Mouse (Mus musculus) colon, adult 2 months (tissue): ENCODE data around the gene Kif21a. TPM values are rescaled to one million over a fixed set of nuclear protein-coding genes. Genes with fewer than 3 reads are reported as not detected.

Experiments
- polyA plus RNA-seq: library from polyadenylated mRNA; depleted of rRNA; stranded (reverse); fragments of >200 nt; gene quantifications from 2 replicates; pipeline ENCODE4 v1.2.3, GENCODE M21; 2012; rRNA removed

The Kif21a gene
- polyA plus RNA-seq: 7.3 and 7.7 TPM in 2 replicates

DNA sequence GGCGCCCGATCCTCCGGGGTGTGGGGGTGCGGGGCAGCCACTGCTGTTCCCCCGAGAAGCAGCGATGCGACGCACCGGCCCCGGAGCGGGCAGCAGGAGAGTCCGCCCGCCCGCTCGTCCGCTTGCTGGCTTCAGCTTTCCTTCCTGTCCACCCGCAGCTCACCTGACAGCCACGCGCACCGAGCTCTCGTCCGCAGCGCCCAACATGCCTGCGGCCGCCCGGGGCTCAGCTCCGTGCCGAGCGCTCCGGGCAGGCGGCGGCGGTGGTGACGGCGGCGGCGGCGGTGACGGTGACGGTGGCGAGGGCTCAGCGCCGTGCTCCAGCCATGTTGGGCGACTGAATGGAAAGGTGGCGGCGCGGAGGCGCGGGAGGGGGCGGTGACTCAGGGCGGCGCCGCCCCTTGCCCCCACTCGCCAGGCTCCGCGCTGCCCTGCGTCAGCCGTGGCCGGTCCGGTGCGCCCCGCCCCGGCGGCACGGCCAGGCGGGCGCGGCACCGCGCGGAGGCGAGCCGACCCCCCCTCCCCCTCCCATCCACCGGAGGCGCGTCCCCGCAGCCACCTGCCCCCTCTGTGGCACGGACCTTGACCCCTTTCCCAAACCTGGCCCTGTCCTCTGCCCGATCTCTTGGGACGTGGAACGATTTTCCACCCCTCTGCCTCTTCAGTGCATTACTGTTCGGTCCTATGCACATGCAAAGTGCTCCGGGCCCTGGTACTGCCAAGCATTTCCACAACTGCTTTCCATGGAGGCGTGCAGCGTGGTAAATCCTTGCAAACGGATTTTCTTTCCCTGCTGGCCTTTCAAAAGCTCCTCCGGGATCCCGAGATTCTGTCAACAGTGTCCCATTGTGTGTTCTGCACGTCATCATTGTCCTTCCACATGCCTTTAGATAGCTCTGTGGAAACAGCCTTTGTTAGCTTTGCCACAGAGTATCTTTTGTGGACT lies at the start of gene Kif21a:
Kif21a (minus strand) TSS at position 453 of the 946 bp plus-strand sequence.

Other genes with a start within 250 kb of the Kif21a start
- gene Abcd2, start 141.9 kb upstream of the Kif21a start, polyA plus RNA-seq: 0.17 and 1.7 TPM in 2 replicates
- not detected in 2 replicates for gene CN725425, start 149.5 kb upstream of the Kif21a start, polyA plus RNA-seq